Mouse (Mus musculus) brown adipose tissue, adult 24 weeks (tissue): Measurements from ENCODE around the gene Mpi. TPM values are rescaled to one million over a fixed set of nuclear protein-coding genes. Genes with fewer than 3 reads are reported as not detected.
A peak's percentile ranks its signal among the peaks of the same experiment; 100 is the strongest.

Experiments used
- H3K27ac ChIP-seq: fragments of 200-500 bp; replicated peaks from 2 replicates; pipeline ENCODE4 v1.5.1; 2012; ENCODE audit warnings: low read depth, mild to moderate bottlenecking, low read length
- H3K4me1 ChIP-seq: fragments of 200-500 bp; 2 replicates; pipeline ENCODE4 v1.6.1; 2012; ENCODE audit warnings: low read length, mixed read lengths; ENCODE audit not compliant: control insufficient read depth, insufficient read depth, insufficient read length
- H3K4me3 ChIP-seq: fragments of 200-500 bp; 2 replicates; pipeline ENCODE4 v1.5.1; 2012; ENCODE audit warnings: low read depth, mild to moderate bottlenecking, low read length, moderate library complexity; ENCODE audit not compliant: insufficient read depth
- polyA plus RNA-seq: library from polyadenylated mRNA; stranded (reverse); fragments of >200 nt; gene quantifications from 2 replicates; pipeline ENCODE4 v1.2.4, GENCODE M21; 2012; ENCODE audit not compliant: missing spikeins, insufficient read depth, insufficient read length

Gene Mpi
- polyA plus RNA-seq = 15.3 and 17.6 TPM in 2 replicates

GRCm38 (mm10) chr9:57552139-57552887 is at the start of gene Mpi:
TSS of gene Mpi (minus strand) at chr9:57552763.
- Histone ChIP-seq H3K4me1 (peaks cover 5% of the 10 kb centered on the region; the same call in 1 of the 2 replicates), H3K4me3 (peak within 1 kb of the TSS; percentile 91), H3K27ac (peak within 1 kb of the TSS; percentile 40; the same call in 1 of the 2 replicates)

- no peak overlapping the region for H3K27ac ChIP-seq
- no peak overlapping the region for H3K4me3 ChIP-seq
- H3K4me1 ChIP-seq = no peaks in the 10 kb centered on the region
Measured at GRCm38 (mm10) chr9:57602098-57602497, 49.5 kb upstream of the Mpi start.

- Histone ChIP-seq H3K4me1 (no peaks in the 10 kb centered on the region), H3K4me3 (no peak overlapping the region), H3K27ac (no peak overlapping the region)
Measured at GRCm38 (mm10) chr9:57601353-57601706, 48.8 kb upstream of the Mpi start.

GRCm38 (mm10) chr9:57600620-57601352 is 48.2 kb upstream of the Mpi start:
- Histone ChIP-seq H3K4me3 (no peak overlapping the region), H3K4me1 (no peaks in the 10 kb centered on the region), H3K27ac (no peak overlapping the region)

- H3K4me1 ChIP-seq = no peaks in the 10 kb centered on the region
- H3K27ac ChIP-seq = no peak overlapping the region
- H3K4me3 ChIP-seq = no peak overlapping the region
Measured at GRCm38 (mm10) chr9:57598851-57599563, 46.4 kb upstream of the Mpi start.

- H3K4me1 ChIP-seq = no peaks in the 10 kb centered on the region
- no peak overlapping the region for H3K27ac ChIP-seq
- no peak overlapping the region for H3K4me3 ChIP-seq
Measured at GRCm38 (mm10) chr9:57597929-57598382, 45.4 kb upstream of the Mpi start.

GRCm38 (mm10) chr9:57597265-57597664 is 44.7 kb upstream of the Mpi start:
- no peak overlapping the region for H3K4me3 ChIP-seq
- no peak overlapping the region for H3K27ac ChIP-seq
- H3K4me1 ChIP-seq = no peaks in the 10 kb centered on the region

GRCm38 (mm10) chr9:57594174-57594509 is 41.6 kb upstream of the Mpi start:
- no peak overlapping the region for H3K4me3 ChIP-seq
- H3K27ac ChIP-seq = no peak overlapping the region
- no peaks in the 10 kb centered on the region for H3K4me1 ChIP-seq

- no peak overlapping the region for H3K27ac ChIP-seq
- no peak overlapping the region for H3K4me3 ChIP-seq
- H3K4me1 ChIP-seq = no peaks in the 10 kb centered on the region
Measured at GRCm38 (mm10) chr9:57593454-57594173, 41.1 kb upstream of the Mpi start.

- Histone ChIP-seq H3K27ac (no peak overlapping the region), H3K4me3 (no peak overlapping the region), H3K4me1 (no peaks in the 10 kb centered on the region)
Measured at GRCm38 (mm10) chr9:57590726-57591125, 38.2 kb upstream of the Mpi start.

GRCm38 (mm10) chr9:57589224-57590126 is 36.9 kb upstream of the Mpi start, which contains the start of gene Ulk3:
TSS of gene Ulk3 (plus strand) at chr9:57589452.
- peak within 1 kb of the TSS; percentile 7; the same call in 1 of the 2 replicates for H3K27ac ChIP-seq
- peak within 1 kb of the TSS; percentile 91 for H3K4me3 ChIP-seq
- H3K4me1 ChIP-seq = no peaks in the 10 kb centered on the region

GRCm38 (mm10) chr9:57584991-57585390 is 32.4 kb upstream of the Mpi start:
- no peak overlapping the region for H3K27ac ChIP-seq
- H3K4me1 ChIP-seq = no peaks in the 10 kb centered on the region
- no peak overlapping the region for H3K4me3 ChIP-seq

- H3K27ac ChIP-seq = no peak overlapping the region
- H3K4me1 ChIP-seq = no peaks in the 10 kb centered on the region
- no peak overlapping the region for H3K4me3 ChIP-seq
Measured at GRCm38 (mm10) chr9:57577144-57577849, 24.7 kb upstream of the Mpi start.
